Mouse (Mus musculus) heart, embryonic 16.5 days (tissue): ENCODE results near the gene Vps29. TPM values are rescaled to one million over a fixed set of nuclear protein-coding genes. Genes with fewer than 3 reads are reported as not detected.
A peak's percentile ranks its signal among the peaks of the same experiment; 100 is the strongest.

Experiments
- ATAC-seq: fragments of 200-750 bp; cut with Nextera tagmentation; replicated peaks from 2 replicates; pipeline ENCODE4 v1.8.0; 2017; ENCODE audit warnings: moderate number of reproducible peaks; ENCODE audit not compliant: insufficient read depth, low FRiP score; ENCODE audit errors: extremely low read depth
- H3K27ac ChIP-seq: fragments of 300-500 bp; sonication (generic); 2 replicates; pipeline ENCODE4 v1.5.1; 2014; ENCODE audit warnings: mild to moderate bottlenecking, low read length, control low read depth, moderate library complexity
- H3K27me3 ChIP-seq: fragments of 300-500 bp; sonication (generic); 2 replicates; pipeline ENCODE4 v1.6.1; 2014; ENCODE audit warnings: low read length, mixed read lengths; ENCODE audit not compliant: control insufficient read depth, insufficient read depth
- H3K36me3 ChIP-seq: fragments of 300-500 bp; sonication (generic); 2 replicates; pipeline ENCODE4 v1.6.1; 2014; ENCODE audit not compliant: control insufficient read depth, insufficient read depth
- H3K4me1 ChIP-seq: fragments of 300-500 bp; sonication (generic); 2 replicates; pipeline ENCODE4 v1.6.1; 2014; ENCODE audit warnings: low read length, mixed read lengths; ENCODE audit not compliant: control insufficient read depth, insufficient read depth
- H3K4me2 ChIP-seq: fragments of 300-500 bp; sonication (generic); 2 replicates; pipeline ENCODE4 v1.6.1; 2014; ENCODE audit warnings: low read depth, mild to moderate bottlenecking, control low read depth, low read length
- H3K4me3 ChIP-seq: fragments of 300-500 bp; sonication (generic); 2 replicates; pipeline ENCODE4 v1.5.1; 2014; ENCODE audit warnings: mild to moderate bottlenecking, control low read depth, low read length
- H3K9ac ChIP-seq: fragments of 300-500 bp; sonication (generic); 2 replicates; pipeline ENCODE4 v1.6.1; 2014; ENCODE audit warnings: low read length, control low read depth
- H3K9me3 ChIP-seq: fragments of 300-500 bp; sonication (generic); replicated peaks from 2 replicates; pipeline ENCODE4 v1.6.1; 2016; ENCODE audit warnings: low read length; ENCODE audit not compliant: control insufficient read depth
- WGBS: fragments of 180-500 bp; shearing (Covaris S2); extraction: QIAGEN DNeasy Blood & Tissue Kit; methylation state at CpG from one replicate; pipeline ENCODE4 v1.1.7; 2014; 5-methylcytosine and 5-hydroxymethylcytosine counted together
- polyA plus RNA-seq: library from polyadenylated mRNA; unstranded; fragments of >200 nt; fragmentation: Nextera tagmentation; extraction: Ambion mirVana; gene quantifications from 2 replicates; pipeline ENCODE4 v1.2.1, GENCODE M21; 2015

Vps29 gene
- polyA plus RNA-seq, 1 experiment from 2014 or later = 198 TPM

- Histone ChIP-seq H3K4me3 (no peak overlapping the region), H3K27me3 (no peaks in the 10 kb centered on the region), H3K36me3 (no peaks in the 10 kb centered on the region), H3K27ac (no peak overlapping the region), H3K4me1 (peaks cover 9% of the 10 kb centered on the region), H3K4me2 (no peak overlapping the region), H3K9me3 (no peaks in the 10 kb centered on the region), H3K9ac (no peak overlapping the region)
- no peak for ATAC-seq
These were observed 36.5 kb downstream of the Vps29 start for GRCm38 (mm10) chr5:122390671-122391070.

- no peaks in the 10 kb centered on the region for H3K27me3 ChIP-seq
- H3K4me3 ChIP-seq = peak overlapping the region; percentile 75
- peaks cover 9% of the 10 kb centered on the region for H3K4me1 ChIP-seq
- 48% methylated on average over 15 of the region's 16 CpGs for WGBS
- no peaks in the 10 kb centered on the region for H3K9me3 ChIP-seq
- no peaks in the 10 kb centered on the region for H3K36me3 ChIP-seq
- H3K4me2 ChIP-seq = peak overlapping the region; percentile 48; the same call in 1 of the 2 replicates
- no peak overlapping the region for H3K27ac ChIP-seq
- ATAC-seq = no peak
- no peak overlapping the region; the same call in 1 of the 2 replicates for H3K9ac ChIP-seq
These were observed 37.1 kb downstream of the Vps29 start for GRCm38 (mm10) chr5:122391178-122391785.

- Histone ChIP-seq H3K4me1 (peaks cover 9% of the 10 kb centered on the region), H3K36me3 (no peaks in the 10 kb centered on the region; the same call in 1 of the 2 replicates), H3K4me3 (peak within 1 kb of the TSS; percentile 75), H3K9me3 (no peaks in the 10 kb centered on the region), H3K27ac (peak within 1 kb of the TSS; percentile 65), H3K4me2 (peak within 1 kb of the TSS; percentile 92), H3K9ac (peak within 1 kb of the TSS; percentile 82), H3K27me3 (no peaks in the 10 kb centered on the region)
- ATAC-seq = peak; percentile 82
- WGBS = under 1% methylated on average over 38 of the region's 39 CpGs
These were observed 37.6 kb downstream of the Vps29 start, which contains the start of gene Arpc3 for GRCm38 (mm10) chr5:122391786-122392180. TSS of gene Arpc3 (plus strand) at chr5:122391878.

- Histone ChIP-seq H3K4me1 (peaks cover 9% of the 10 kb centered on the region), H3K4me3 (peak overlapping the region; percentile 75), H3K36me3 (peaks cover 6% of the 10 kb centered on the region), H3K9me3 (no peaks in the 10 kb centered on the region), H3K4me2 (peak overlapping the region; percentile 92), H3K27me3 (no peaks in the 10 kb centered on the region), H3K9ac (peak overlapping the region; percentile 82), H3K27ac (peak overlapping the region; percentile 65)
- ATAC-seq = peak; percentile 45; the same call in 1 of the 2 replicates
- 9% methylated on average over 19 of the region's 19 CpGs for WGBS
These were observed 38.2 kb downstream of the Vps29 start for GRCm38 (mm10) chr5:122392227-122393004.

GRCm38 (mm10) chr5:122393887-122394286 is 39.7 kb downstream of the Vps29 start:
- WGBS = 64% methylated on average over 2 of the region's 2 CpGs
- ATAC-seq = no peak
- Histone ChIP-seq H3K4me1 (peaks cover 15% of the 10 kb centered on the region), H3K9ac (no peak overlapping the region), H3K27me3 (no peaks in the 10 kb centered on the region), H3K36me3 (peaks cover 8% of the 10 kb centered on the region), H3K4me2 (no peak overlapping the region), H3K4me3 (no peak overlapping the region), H3K27ac (no peak overlapping the region), H3K9me3 (no peaks in the 10 kb centered on the region)

GRCm38 (mm10) chr5:122396791-122397190 is 42.6 kb downstream of the Vps29 start:
- H3K27me3 ChIP-seq = no peaks in the 10 kb centered on the region
- H3K4me1 ChIP-seq = peaks cover 37% of the 10 kb centered on the region
- peak overlapping the region; percentile 78 for H3K27ac ChIP-seq
- peaks cover 8% of the 10 kb centered on the region for H3K36me3 ChIP-seq
- ATAC-seq = peak; percentile 16; the same call in 1 of the 2 replicates
- peak overlapping the region; percentile 19; the same call in 1 of the 2 replicates for H3K4me3 ChIP-seq
- 60% methylated on average over 10 of the region's 10 CpGs for WGBS
- peak overlapping the region; percentile 26; the same call in 1 of the 2 replicates for H3K4me2 ChIP-seq
- H3K9ac ChIP-seq = no peak overlapping the region
- no peaks in the 10 kb centered on the region for H3K9me3 ChIP-seq

GRCm38 (mm10) chr5:122397495-122397894 is 43.3 kb downstream of the Vps29 start:
- H3K4me1 ChIP-seq = peaks cover 41% of the 10 kb centered on the region
- H3K4me2 ChIP-seq = no peak overlapping the region
- peaks cover 13% of the 10 kb centered on the region for H3K36me3 ChIP-seq
- H3K9ac ChIP-seq = no peak overlapping the region
- no peak overlapping the region for H3K4me3 ChIP-seq
- peak overlapping the region; percentile 41 for H3K27ac ChIP-seq
- 87% methylated on average over 8 of the region's 8 CpGs for WGBS
- no peaks in the 10 kb centered on the region for H3K9me3 ChIP-seq
- ATAC-seq = no peak
- no peaks in the 10 kb centered on the region for H3K27me3 ChIP-seq

GRCm38 (mm10) chr5:122399871-122400270 is 45.7 kb downstream of the Vps29 start:
- peaks cover 35% of the 10 kb centered on the region for H3K4me1 ChIP-seq
- H3K9ac ChIP-seq = no peak overlapping the region
- peaks cover 27% of the 10 kb centered on the region for H3K36me3 ChIP-seq
- 88% methylated on average over 8 of the region's 8 CpGs for WGBS
- no peak overlapping the region; the same call in 1 of the 2 replicates for H3K27ac ChIP-seq
- no peaks in the 10 kb centered on the region for H3K9me3 ChIP-seq
- H3K4me3 ChIP-seq = no peak overlapping the region
- ATAC-seq = no peak
- H3K4me2 ChIP-seq = no peak overlapping the region
- no peaks in the 10 kb centered on the region for H3K27me3 ChIP-seq
